Mouse (Mus musculus) testis, postnatal 10 days (tissue): ENCODE results near the gene 2510002D24Rik.

Source experiments
- DNase-seq: peaks from one replicate; pipeline ENCODE4 v3.0.0; 2021; ENCODE audit warnings: low spot score

The 2510002D24Rik gene

DNA sequence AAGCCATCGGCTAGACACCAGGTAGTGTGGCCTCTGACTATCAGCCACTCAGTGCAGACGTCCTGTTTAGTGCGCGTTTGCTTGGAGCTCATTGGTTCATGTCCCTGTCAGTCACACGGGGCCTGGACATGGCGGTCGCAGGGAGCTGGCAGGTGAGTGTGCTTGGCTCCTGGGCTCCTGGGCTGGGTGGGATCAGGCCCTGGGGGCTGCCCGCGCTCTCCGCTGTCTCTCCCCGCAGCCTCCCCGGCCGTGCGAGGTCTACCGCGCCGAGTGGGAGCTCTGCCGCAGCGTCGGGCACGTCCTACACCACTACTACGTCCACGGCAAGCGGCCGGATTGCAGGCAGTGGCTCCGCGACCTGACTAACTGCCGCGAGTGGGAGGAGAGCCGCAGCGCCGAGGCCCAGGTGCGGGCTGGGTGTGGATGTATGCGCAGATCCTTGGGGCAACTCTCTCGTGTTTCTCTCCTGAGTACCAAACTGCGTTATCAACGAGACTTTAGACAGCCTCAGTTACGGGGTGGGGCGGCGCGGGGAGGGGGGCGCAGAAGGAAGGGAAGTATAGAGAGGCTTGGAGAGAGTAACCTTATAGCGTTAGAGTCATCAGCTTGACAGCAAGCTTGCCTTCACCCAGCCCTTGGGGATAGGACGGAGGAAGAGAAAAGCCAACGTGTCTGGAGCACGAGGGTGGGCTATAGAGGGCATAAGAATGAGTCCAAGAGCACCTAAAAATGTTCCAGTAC is at the start of gene 2510002D24Rik, which contains the start of gene Gm28539:
Gene 2510002D24Rik, plus strand, starts transcription at position 111 of the 741 bp plus-strand sequence.
Gene Gm28539, plus strand, starts transcription at position 117 of the 741 bp plus-strand sequence.
- peak; percentile 92 for DNase-seq

DNA sequence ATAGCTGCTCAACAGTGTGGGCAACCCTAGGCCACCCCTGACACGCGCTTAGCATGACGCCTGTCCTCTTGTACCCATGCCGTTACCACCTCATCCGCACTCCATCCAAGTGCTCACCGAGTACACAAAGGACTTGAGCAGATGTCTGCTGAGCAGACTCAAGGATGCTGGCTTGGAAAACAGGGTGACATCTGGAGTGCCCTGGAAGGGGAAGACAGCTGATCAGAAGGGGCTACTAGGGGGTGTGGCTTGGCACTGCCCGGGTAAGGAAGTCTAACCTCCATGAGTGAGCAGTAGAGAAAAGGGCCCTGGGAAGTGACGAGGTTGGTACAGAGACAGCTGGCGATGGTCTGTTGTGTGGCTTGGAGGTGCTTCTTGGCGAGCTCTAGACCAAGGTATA is 49.7 kb upstream of the 2510002D24Rik start:
- no peak for DNase-seq

DNA sequence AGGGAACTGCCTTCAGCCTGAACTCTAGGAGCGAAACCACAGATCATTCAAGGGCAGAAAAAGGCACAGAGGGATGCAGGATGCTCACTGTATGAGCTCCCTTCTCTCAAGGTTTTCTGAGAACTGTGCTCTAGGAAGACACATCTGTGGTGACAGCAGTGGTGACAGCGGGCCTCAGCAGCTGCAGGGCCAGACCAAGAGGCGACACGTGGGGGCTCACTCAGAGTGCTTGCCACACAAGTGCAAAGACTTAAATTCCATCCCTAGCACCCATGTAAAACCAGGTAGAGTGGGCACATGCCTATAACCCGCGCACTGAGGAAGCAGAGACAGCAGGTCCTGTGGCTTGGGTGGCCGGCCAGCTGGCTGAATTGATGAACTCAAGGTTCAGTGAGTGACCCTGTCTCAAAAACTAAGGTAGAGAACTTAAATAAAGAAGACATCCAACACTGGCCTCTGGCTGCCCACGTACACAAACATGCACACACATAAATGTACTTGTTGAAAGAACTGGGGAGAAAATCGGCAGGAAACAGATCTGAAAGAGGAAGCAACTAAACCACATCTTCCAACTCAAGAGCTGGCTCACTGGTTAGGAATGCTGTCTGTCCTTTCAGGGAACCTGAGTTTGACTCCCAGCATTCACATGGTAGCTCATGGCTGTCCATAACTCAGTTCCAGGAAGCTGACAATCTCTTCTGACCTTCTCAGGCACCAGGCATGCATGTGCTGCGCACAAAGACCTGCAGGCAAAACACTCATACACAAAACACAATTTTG is 47.6 kb upstream of the 2510002D24Rik start:
- no peak for DNase-seq

DNA sequence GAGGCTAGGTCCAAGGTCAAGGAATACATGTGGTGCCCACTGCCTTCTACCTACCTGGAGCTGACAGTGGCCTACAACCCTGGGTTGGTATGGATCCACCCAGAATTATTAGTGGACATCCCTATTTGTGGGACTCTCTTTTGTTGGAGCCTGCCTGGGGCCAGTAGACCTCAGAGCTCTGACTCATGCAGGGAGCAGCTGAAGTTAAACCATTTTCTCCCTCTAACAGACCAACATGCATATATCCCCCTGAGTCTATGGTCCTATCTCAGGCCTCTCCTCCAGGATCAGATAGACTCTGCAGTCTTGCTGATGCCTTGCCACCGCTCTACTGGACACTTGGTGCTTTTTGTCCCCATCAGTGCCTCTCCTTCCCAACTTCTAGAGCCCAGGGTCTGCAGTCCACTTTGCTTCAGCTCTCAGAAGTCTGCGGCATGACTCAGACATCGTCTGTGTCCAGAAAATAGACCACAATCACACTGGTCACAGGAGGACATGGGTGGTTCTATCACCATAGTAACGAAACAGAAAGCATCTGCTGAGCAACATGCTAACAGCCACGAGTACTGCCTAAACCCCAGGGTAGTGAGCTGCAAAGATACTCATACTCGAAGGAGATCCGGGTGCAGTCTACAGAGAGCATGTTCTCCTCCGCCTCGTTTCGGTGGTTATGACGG is 41.0 kb upstream of the 2510002D24Rik start:
- no peak for DNase-seq

DNA sequence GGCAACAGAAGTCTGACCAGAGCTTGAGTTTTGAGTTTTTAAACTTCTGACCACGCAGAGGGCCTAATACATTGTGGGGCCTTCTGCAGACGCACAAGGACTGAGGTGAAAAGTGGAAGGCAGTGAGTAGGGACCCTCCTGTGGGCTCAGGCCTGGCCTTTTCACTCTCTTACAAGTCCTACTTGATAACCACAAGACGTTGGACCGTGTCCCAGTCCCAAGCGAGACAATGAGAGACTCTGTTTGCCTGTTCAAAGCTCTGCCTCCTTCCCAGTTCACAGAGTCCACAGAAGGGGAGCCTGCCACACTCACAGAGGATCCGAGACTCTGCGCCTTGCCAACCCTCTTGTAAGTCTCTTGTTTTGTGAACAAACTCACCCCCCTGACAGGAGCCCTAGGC is 39.7 kb upstream of the 2510002D24Rik start:
- no peak for DNase-seq

DNA sequence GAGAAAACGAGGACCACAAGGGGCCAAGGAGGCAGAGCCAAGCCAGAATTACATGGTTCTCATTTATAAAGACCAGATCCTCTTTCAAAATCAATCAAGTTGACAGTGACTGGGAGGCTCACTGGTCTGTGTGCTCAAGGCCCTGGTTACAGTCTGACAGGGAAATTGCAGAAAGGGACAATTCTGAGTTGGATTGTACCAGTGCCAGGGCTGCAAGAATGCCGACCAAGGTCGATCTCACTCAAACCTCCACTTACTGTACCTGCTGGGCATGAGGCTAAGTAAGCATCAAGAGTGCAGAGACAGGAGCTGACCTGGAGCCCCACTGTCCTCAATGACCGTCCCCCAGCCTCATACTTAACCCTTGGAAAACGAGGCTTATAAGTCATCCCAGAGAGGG is 38.2 kb upstream of the 2510002D24Rik start:
- DNase-seq, result no peak

DNA sequence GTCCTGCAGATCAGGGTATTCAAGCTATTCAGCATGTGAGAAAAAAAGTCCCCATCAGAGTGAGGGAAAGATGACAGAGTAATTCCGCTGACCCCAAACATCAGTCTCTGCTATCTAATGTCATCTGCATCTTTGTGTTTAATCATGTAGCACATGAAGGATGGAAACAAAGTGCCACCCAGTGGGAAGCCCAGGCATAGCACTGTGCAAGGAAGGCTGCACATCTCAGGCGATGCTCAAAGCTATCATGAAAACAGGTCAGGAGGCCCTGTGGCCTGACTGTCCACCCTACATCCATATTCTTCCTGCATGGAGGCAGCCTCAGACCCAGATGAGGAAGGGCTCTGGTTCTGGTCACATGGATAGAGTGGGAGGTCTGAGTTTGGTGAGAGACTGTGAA is 37.5 kb upstream of the 2510002D24Rik start:
- DNase-seq, result peak; percentile 61

DNA sequence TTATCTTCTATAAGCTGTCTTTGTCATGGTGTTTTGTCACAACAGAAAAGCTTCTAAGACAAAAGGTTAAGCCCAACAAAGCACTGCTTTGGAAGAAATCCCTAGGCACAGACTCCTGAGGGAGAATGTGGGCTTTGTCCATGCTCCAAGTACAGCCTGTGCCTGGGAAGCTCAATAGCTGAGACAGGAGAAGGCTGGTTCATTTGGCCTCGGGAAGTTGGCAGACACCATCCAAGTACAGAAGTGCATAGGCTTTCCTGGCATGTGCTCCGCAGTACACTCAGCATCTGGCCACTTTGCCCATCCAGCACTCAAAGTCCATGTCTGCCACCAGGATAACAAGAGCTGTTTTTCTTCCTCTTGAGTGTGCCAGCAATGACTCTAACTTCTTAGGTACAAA is 30.6 kb upstream of the 2510002D24Rik start:
- no peak for DNase-seq

DNA sequence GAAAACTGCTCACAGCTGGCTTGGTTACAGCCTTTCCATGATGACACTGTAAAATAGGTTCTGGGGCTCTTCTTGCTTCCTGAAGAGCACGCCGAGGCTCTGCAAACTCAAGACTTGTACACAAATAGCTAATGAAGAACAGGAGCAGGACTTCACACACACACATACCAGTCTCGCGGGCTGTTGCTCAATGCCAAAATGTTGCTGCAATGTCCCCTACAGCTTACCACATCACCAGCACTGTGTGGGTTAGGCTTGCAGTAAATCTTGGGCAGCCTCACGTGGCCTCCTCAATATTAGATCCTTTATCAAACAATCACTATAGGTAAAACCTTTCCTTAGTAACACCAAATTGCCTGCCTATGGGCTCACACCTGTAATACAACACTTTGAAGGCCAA is 27.4 kb upstream of the 2510002D24Rik start:
- no peak for DNase-seq

DNA sequence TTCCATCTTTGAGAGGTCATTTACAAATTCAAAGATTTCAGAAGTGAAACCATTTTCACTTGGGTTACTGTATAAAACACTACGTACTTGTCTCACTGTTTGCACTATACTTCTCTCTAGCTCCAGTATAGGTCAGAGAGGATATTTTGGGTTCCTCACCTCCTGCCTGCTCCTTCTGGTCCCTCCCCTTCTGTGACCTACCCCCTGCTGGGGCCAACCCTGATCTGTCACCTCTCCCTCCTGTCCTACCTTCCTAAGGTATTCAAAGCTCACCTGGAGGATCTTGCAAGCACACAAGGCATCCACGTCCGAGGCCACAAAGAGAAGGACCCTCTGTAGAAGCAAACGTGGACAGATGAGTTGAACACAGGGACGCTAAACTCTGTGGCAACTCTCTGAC is 25.3 kb upstream of the 2510002D24Rik start:
- no peak for DNase-seq

DNA sequence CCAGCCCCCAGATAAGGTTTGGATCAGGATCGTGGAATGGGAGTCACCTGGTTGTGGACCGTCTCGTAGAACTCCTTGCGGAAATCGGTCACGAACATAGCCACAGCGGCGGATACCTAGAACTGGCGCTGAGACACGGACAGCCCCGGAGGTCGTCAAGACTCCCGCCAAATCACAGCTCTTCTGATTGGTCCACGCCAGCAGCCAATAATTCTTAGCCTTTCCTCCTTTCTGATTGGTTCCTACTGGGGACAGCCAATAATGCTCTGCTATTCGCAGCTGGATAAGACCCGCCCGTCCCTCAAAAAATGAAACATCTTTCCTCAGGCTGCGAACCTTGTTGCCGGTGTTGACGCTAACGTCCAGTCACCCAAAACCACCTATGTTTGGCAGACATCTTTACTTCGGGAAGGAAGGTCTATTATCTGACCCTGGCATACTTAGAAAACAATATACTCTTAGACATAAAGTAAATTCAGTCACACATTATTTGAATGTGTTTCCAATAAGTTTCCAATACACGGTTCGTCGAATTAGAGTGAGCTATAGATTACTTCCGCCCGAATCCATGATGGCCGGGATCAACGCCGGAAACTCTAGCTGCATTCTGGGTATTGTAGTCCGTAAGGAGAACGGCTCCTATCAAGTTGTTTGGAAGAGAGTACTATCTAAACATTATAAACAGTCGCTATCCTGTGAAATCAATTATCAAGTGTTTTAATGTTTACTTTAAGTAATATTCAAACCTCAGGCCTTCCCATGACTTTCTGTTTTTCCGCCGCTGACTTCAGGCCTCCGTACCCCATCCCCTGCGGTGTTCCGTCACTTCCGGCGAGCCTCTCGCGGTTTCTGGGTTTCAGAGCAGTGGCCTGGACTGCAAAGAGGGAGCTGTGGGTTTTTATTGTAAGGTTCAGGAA is 24.7 kb upstream of the 2510002D24Rik start, which contains the start of the genes Ufd1 and Cdc45:
Gene Ufd1, plus strand, starts transcription at position 312 of the 917 bp plus-strand sequence.
Gene Cdc45, minus strand, starts transcription at position 520 of the 917 bp plus-strand sequence.
- peak; percentile 88 for DNase-seq

DNA sequence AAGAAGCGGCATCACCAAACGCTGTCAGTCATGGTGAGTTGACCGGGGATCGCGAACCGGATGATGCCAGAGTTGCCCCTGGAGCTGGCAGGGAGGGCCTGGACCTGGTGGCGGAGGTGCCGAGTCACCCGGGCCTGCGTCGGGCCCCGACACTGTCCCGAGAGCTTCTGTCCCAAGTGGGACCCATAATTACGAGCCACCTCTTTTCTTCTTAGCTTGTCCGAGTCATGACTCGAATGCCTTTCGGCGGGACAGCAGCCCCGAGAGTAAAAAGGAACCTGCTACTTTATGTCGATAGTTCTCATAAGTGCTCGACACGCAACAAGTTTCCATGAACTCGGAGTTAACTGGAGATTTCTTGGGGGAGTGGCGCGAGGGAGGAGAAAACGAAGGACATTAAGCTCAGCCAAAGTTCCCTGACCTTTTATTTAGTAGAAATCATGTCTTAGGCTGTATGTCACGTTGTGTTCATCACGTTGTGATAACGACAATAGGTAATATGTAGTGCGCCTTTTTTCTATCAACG is 23.9 kb upstream of the 2510002D24Rik start:
- no peak for DNase-seq

DNA sequence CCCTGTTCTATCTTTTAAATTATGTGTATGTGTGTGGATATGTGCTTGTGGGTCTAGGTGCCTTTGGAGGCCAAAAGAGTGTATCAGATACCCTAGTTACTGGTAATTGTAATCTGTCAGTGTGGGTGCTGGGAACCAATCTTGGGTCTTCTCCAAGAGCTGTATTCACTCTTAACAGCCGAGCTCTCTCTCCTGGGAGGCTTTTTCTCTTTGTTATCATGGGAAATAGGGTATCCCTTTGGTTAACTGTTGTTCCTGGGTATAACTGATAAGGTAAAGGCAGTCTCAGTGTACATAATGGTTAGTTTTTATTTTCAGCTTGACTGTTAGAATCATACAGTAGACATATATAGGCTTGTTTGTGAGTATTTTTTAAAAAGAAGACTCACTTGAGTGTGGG is 14.0 kb upstream of the 2510002D24Rik start:
- no peak for DNase-seq

DNA sequence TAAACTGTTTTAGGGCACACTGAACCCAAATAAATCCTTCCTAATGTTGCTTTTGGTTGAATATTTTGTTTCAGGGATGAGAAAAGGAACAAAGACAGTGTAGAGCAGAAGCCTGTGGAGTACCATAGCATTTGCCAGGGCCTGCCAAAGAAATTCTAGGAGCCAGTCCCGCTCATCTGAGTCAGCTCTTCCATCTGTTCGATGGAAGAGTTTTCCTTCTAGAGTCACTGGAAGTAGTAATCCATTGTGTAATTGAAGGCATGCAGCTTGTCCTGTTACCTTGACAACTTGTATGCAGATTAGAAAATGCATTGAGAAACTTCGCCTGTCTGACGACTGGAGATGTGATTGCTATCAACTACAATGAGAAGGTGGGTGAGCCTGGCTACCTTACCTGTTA is 13.5 kb upstream of the 2510002D24Rik start:
- DNase-seq, result no peak

DNA sequence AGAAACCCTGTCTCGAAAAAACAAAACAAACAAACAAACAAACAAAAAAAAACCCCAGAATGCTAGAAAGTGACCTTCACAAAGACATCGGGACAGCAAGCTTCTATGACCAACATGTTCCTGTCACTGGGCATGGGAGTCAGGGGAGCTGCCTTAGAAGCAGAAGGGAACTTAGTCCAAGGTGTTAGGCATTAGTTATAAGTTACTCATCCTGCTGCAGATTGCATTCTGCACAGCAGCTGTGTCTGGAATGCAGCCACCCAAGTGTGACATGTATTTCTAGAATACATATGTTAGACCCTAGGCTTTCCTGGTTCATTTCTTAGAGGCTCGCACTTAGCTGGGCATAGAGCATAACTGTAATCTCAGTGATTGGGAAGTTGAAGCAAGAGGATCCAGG is 7.7 kb upstream of the 2510002D24Rik start:
- no peak for DNase-seq

DNA sequence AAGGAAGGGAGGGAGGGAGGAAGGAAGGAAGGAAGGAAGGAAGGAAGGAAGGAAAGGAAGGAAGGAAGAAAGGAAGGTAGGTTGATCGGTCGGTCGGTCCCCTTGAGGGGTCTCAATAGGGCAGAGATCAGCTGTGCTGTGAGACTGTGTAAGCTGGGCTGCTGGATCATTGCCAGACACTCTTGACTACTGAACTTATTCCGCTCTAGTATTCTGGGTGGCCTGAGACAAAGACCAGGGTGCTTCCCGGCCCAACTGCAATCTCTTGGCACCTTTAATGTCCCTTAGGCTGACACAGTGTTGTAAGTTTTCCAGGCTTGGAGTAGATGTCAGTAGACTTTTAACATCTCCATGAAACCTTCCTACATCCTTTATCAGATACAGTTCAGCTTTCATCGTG is 7.3 kb upstream of the 2510002D24Rik start:
- DNase-seq, result no peak

DNA sequence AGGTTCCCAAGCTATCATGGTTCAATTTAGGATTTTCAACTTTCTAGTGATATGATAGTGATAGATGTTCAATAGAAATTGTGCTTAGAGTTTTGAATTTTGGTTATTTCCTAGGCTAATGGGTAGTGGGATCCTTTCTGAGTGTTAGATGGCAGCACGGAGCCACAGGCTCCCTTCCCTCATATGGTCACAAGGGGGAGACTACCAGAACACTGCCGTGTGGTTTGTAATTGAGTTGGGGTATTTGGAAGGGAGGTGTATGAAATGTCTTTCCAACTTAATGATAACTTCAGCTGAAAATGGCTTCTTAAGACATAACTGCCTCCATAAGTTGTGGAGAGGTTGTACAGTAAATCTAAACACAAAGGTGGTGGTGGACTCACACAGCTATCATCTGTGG is 2.9 kb upstream of the 2510002D24Rik start:
- no peak for DNase-seq

DNA sequence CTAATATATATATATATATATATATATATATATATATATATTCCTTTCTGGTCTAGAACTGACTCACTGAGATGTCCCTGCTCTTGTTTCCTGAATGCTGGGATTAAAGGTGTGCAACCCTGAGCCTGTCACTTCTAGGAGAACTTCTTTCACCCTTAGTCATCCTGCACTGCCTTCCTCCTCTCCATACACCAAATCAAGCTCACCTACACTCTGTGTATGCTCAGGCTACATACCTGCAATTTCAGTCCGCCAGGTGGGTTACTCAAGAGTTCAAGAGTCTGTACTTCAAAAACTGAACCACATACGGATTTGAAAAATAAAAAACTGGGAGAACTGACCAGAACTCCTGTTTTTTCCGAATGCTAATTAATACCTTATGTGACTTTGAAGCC is 308 bp upstream of the 2510002D24Rik start:
- no peak for DNase-seq

DNA sequence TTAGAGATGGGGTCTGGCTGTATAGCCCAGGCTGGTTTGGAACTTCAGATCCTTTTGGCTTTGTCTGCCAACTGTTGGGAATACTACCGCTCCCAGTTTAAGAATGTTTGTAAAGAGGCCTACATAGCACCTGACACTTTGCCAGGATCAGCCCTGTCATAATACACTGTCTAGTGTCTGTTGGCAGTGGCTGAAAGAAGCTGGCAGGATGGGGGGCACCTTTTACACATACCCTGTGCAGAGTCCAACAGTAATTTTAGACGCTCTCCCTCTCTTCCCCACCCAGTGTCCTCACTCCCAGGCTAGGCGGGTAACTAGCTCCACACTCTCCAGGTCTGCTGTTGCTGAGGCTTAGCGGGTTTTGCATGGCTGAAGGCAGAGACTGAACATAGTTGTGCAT is 2.0 kb downstream of the 2510002D24Rik start:
- DNase-seq, result no peak

DNA sequence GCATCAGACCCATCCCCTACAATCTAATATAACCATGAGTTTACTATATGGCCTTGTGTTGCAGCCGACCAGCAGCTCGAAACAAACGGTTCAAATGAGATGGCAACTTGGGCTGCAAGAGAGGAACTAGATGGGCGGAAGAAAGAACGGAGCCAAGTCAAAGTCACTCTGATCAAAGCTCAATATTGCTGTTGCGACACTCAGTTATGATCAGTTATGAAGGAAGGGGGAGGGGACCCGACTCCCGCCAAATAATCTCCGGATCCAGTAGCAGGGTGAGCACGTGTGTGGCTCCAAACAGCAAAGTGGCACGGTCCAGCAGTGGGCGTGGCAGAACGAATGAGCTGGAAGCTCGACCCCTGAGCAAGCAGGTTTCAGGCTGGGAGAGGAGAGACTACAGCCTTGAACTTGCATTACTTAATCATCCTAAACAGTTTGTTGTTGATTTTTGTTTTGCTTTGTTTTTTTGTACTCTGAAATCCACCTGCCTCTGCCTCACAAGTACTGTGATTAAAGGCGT is 10.0 kb downstream of the 2510002D24Rik start:
- DNase-seq, result no peak
